Mouse (Mus musculus) spleen, embryonic (tissue): ENCODE measurements at regions not wholly inside any gene's neighbourhood (a gene's known extent, or its start where the extent isn't known, plus 50 kb on each side); places are given as distances from the start of the nearest gene placed in this dataset.

Experiments used
- CTCF ChIA-PET: fragments of 350-600 bp; sonication (Branson Sonifier 250); formaldehyde crosslinking; loops from one replicate; lab custom pipeline; 2022; lab: Charles Lee

DNA sequence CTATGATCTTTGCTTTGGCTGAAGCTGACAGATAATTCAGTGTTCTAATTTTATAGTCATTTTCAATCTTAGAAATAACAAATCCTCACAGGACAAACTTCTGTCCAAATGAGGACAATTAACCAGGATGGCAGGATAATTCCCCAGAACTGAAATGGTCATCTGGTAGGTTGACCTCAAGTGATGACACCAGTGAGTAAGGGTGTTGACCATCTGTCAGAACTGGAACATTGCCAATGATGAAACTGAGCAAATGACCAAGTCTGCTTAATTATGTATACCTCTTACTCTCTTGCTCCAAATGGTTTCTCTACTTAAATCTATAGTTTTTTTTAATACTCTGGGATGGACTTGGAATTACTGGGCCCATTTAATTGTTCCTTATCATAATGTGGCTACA is 1336.9 kb upstream of the Tenm3 start:
- CTCF ChIA-PET = no interaction called here

DNA sequence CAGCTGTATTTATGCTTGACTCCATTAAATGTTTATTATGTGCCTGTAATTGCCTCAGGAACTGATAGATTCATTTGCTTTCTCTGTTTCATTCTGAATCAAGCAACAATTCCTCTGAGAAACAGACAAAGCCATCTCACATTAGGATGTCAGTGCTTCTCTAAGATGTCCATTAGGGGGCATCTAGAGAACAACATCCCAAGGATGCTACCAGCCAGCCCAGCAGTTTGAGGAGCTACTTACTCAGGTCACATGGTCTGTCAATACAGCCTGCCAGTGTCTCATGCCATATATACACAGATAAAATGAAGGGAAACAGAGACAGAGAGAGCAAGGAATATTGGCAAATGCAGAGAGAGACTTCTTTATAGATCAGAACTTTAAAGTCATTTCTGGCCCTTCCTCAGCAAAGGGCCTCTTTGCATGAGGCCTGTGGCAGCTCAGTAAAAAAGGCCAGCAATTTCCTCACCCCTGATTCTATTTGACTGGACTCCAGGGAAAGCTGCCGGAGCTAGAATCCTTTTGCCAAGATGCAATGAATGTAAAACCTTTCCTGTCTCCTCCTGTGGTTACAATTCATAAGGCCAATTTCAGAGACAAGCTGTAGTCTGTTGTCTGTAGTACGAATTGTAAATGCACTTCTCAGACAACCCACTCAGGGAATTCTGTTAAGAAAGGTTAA is 1321.2 kb upstream of the Tenm3 start:
- CTCF ChIA-PET = no interaction called here

DNA sequence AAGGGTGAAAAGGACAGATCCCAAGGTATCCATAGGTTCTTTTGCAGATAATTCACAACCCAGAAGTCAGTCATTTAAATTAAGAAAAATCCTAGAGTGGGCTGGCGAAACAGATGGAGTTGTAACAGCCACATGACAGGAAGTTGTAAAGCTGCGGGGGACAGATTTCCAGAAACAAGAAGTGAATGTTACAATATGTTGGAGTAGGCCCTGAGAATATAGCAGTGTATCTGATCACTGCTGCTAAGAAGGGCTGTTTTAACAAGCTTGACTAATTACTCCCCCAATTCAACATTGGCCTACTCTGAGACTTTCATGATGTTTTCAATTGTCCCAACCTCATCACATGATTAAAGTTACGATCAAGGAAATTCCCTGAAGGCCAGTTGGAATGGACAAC is 1317.3 kb upstream of the Tenm3 start:
- CTCF ChIA-PET = no interaction called here

DNA sequence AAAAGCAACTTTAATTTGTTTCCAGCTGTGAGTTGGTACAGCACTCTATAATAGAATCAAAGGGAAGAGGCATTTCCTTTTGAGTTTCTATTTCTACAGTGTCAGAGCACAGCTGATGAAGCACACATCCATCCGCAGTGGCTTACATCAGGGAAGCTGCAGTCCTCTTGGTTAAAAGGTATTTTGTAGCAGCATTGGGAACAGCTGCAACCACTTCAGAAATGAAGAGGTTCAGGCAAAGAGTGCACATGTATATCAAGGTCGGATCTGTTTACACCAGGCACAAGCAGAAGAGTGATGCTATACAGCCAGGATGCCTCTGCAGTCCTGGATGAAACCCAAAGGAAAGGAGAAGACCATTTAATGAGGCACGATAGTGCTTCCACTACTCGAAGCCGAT is 1316.6 kb upstream of the Tenm3 start:
- CTCF ChIA-PET = no interaction called here

DNA sequence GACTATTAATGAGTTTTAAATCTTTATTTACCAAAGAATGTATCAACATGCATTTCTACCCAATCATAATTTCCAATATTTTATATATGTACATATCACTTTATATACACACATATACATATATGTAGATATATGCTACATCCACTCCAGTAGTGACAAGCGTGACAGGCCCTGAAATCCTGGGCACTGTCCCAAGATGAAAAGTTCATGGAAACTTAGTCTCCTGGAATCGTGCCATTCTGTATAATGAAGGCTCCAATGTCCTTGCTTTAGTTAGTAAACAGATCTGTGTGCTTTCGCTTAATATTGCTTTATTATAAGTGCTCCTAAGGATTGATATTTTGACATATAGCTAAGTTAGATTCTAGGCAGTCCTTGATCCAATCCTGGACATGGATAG is 1296.1 kb upstream of the Tenm3 start:
- CTCF ChIA-PET = no interaction called here

DNA sequence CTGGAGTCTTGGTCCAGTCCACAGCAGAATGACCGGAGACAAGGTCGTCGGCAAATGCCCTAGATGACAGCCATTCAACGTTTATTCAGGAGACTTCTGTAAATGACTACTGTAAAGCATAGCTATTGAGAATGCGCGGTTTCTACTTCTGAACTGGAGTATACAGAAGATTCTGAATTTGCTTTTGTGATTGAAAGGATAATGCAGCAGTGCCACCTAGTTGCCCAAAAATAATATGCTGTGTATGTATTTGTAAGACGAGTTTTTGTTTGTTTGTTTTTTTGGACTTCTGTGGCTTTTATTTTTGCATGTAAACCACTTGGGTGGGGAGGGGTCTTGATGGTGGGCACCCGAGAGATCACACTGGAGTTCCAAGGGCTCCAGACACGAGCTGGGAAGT is 1276.3 kb upstream of the Tenm3 start:
- CTCF ChIA-PET = no interaction called here

GRCm38 (mm10) chr8:50082378-50082777 is 1238.6 kb upstream of the Tenm3 start:
- CTCF ChIA-PET = no interaction called here

DNA sequence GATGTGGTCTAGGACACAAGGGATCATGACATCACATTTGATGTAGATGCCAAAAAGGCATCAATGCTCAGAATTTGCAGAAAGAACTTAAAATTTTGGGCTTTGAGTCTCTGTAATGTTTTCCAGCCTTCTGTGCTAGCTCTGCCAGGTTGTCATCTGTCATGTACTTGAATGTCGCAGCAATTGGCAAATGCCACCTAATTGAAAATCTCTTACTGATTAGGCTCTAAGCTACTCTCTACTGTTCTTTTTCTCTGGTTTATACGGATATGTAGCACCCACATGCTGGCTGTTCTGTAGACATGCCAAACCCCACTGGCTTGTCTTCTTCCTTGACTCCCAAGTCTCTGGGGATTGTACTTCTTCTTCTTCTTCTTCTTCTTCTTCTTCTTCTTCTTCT is 1193.3 kb upstream of the Tenm3 start:
- CTCF ChIA-PET = no interaction called here

GRCm38 (mm10) chr8:50027544-50027943 is 1183.8 kb upstream of the Tenm3 start:
- CTCF ChIA-PET = no interaction called here

DNA sequence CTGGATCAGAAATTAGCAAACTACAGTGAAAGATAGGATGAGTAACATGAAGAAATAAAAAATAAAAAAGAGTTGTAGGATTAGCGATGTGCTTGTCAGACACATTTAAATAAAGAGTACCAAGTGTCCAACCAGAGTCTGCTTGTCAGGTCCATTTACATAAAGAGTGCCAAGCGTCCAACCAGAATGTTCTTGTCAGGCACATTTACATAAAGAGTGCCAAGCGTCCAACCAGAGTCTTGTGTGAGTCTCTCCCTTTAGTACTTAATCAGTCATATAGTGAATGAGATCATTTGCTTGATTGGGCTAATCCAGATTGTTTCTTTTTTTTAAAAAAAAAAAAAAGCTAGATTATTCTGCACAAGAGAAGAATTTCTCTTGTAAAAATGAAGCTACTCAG is 1163.8 kb upstream of the Tenm3 start:
- CTCF ChIA-PET = interaction anchor here (0.6 kb wide), 1 partner anchor 47 kb away, joined by 5 read pairs; no protein-coding TSS in a partner anchor

GRCm38 (mm10) chr8:50004254-50004653 is 1160.5 kb upstream of the Tenm3 start:
- CTCF ChIA-PET = no interaction called here

GRCm38 (mm10) chr8:50003641-50004040 is 1159.9 kb upstream of the Tenm3 start:
- CTCF ChIA-PET = no interaction called here

GRCm38 (mm10) chr8:49998281-49999037 is 1154.7 kb upstream of the Tenm3 start:
- CTCF ChIA-PET = no interaction called here
